Mouse (Mus musculus): Measurements from ENCODE around the gene Atp12a.
A peak's percentile ranks its signal among the peaks of the same experiment; 100 is the strongest.

Gene Atp12a

GRCm38 (mm10) chr14:56364711-56365237, at the start of gene Atp12a:
Atp12a (plus strand) TSS chr14:56365068.
- no peak for DNase-seq (ENCODE audit: low spot score)

GRCm38 (mm10) chr14:56315519-56315918, 49.3 kb upstream of the Atp12a start:
- no peak for DNase-seq (ENCODE audit: low spot score)

DNA sequence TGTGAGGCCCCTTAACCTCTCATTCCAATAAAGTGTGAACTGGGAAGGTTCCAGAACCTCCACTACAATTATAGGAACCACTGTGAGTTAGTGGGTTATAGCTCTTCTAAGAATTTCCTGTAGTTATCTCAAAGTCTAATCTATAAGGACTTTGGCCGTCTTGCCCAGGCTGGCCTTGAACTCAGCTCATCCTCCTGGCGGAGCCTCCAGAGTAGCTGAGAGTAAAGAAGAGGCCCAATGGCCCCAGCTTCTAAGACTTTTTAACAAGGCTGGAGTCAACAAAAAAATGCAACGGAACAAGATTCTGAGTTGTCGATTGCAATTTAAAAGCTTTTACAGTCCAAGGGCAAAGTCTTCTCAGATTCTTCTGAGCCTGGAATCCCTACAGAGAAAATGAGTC, 48.5 kb upstream of the Atp12a start:
- no peak for DNase-seq (ENCODE audit: low spot score)

GRCm38 (mm10) chr14:56322982-56323381, 41.9 kb upstream of the Atp12a start:
- no peak for DNase-seq (ENCODE audit: low spot score)

DNA sequence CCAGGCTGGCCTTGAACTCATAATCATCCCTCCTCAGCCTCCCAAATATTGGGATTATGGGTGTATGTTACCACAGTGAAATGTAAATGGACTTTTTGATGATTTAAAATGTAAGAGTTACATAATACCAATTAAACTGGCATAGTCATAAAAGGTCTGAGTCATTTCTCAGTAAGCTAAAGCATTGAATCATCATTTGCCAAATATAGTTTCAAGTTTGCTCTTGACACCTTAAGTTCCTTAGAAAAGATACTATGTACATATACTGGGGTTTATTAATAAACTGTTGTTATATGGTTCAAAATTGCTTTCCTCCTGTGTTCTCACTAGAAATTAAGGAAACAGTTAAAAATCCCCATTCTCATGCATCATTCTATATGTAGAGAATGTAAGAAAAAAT, 39.8 kb upstream of the Atp12a start:
- no peak for DNase-seq (ENCODE audit: low spot score)

DNA sequence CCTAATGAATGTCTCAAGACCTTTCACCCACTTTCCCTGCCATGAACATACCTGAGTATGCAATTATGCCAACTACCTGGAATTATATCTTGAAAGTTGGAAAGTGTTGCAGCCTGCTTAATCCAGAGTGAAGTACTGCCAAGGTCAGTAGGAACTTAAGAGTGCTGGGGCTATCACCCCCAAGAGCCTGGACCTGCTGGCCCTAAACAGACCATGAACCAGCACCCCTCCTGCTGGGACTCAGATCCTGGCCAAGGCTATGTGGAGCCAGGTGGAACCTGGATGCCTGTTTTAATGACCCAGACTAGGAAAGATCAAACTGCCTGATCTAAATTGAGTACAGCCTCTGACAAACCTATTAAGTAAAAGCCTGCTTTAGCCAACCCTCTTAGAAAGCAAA, 31.2 kb upstream of the Atp12a start:
- DNase-seq (ENCODE audit: low spot score) = no peak

- DNase-seq (ENCODE audit: low spot score) = no peak
Measured at GRCm38 (mm10) chr14:56334437-56334836, 30.4 kb upstream of the Atp12a start.

DNA sequence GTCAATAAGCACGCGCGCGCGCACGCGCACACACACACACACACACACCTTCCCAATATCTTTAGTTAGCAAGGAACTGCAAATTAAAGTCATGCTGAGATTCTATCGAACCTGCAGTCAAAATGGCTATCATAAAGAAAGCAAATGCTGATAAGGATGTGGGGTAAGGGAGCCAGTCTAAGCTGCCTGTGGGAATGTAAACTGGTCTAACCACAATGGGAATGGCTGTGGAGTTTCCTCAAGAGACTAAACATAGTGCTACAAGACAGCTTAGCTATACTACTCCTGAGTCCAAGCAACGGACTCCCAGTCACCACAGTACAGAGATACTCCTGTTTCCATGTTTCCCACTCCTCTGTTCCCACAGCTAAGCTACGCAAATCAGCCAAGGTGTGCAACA, 28.8 kb upstream of the Atp12a start:
- DNase-seq (ENCODE audit: low spot score) = no peak

DNA sequence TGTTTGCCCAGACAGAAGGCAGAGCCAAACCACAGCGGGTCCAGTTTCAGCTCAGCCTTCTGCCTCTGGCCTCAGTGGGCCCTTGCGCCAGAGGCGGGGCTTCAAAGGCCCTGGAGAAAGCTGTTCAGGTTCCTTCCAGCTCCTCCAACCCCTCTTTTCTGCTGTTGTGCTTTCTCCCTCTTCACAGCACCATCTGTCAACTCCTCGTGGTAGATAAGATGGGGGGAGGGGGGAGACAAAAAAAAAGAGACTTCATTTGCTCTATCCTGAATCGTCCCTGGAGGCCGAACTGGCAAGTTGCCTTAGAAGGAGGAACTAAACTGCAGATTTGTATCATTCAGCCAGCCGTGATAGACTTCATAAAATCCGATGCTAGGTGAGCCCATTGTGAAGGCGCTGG, 27.8 kb upstream of the Atp12a start:
- DNase-seq (ENCODE audit: low spot score) = no peak

DNA sequence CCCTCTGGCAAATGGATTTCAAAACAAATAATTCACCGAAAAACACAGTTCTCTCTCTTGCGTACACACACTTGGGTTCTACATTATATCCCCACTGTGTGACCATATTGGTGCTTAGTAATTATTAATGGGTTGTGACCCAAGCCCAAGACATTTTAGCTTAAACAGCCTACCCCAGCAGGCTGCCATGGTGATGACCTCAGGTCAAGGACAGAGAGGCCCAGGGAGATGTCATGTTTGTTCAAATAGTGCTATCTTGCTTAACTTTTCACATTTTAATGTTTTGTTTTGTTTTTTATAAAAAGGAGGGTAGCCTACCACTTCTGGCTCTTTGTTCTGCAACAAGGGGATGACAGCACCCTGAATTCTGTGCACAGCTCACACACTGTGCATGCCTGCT, 27.2 kb upstream of the Atp12a start:
- no peak for DNase-seq (ENCODE audit: low spot score)

DNA sequence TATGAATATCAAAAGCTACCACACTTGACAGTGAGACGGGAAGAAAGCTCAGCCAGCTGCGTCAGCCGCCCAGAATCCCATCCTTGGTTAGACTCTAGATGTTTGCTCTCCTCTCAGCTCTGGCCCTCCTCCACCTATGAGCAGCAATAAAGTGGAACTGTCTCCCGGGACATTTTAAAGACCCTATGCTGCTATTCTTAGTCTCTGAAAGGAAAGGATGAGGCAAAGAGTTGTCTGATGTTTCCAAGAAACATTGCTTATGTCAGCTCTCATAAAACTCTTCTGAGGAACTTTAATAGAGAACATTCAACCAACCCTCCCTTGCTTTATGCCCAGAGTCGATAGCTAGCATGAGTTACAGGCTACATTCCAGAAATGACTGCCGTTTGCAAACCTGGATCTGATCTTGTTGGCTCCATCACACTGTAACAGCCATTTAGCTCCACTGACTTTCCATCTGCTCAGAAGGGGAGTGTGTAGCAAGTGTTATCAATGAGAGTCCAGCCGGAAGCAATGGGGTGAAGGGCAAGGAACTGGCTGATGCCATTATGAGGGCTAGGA, 25.9 kb upstream of the Atp12a start:
- DNase-seq (ENCODE audit: low spot score) = no peak

- no peak for DNase-seq (ENCODE audit: low spot score)
Measured at GRCm38 (mm10) chr14:56348704-56349103, 16.2 kb upstream of the Atp12a start.

DNA sequence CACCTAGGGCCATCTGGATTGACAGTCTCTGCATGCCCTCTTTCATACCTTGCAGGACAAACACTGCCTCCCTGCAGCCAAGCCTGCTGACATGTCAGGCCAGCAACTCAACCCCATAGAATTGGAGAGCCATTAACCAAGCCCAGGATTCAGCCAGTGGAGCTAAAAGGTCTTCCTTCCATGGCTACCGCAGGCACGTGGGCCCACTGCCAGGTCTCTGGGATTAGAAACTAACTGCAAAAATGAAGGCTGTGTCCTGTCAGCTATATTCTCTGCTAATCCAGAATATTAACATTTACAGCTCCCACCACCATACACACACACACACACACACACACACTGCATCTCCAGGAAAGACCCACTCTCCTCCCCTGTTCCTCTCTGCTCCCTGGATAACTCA, 15.3 kb upstream of the Atp12a start:
- DNase-seq (ENCODE audit: low spot score) = no peak

DNA sequence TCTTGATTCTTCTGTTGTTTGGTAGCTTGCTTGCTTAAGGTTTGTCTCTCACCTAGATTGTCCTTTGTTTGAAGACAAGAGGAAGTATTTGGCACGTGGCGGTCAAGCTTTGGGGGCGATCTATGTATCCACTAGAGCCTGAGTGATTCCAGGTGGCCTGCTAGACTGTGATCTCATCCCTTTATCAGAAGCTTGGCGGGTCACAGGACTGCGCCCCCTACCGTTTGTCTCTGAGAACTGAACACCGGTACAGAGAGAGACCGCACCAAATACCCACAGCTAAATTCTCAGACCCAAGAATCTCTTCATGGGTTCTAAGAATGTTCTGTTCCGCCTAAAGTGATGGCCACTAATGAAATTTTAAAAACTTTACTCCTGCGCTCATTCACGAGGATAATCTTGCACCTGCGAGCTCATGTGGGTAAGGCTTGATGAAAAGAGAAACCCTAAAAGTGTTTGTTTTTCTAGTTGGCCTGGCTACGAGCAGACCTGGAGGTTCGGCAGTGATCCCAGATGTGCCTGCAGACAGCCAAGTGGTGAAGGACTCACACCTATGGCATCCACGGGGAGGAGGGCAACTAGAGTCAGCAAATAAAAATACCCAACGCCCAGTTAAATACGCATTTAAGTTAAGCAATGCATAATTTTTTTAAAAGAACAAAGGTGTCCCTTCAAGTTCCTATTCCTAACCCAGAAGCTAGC, 12.8 kb upstream of the Atp12a start:
- no peak for DNase-seq (ENCODE audit: low spot score)

GRCm38 (mm10) chr14:56354803-56355202, 10.1 kb upstream of the Atp12a start:
- DNase-seq (ENCODE audit: low spot score) = no peak

GRCm38 (mm10) chr14:56355396-56355795, 9.5 kb upstream of the Atp12a start:
- DNase-seq (ENCODE audit: low spot score) = no peak

DNA sequence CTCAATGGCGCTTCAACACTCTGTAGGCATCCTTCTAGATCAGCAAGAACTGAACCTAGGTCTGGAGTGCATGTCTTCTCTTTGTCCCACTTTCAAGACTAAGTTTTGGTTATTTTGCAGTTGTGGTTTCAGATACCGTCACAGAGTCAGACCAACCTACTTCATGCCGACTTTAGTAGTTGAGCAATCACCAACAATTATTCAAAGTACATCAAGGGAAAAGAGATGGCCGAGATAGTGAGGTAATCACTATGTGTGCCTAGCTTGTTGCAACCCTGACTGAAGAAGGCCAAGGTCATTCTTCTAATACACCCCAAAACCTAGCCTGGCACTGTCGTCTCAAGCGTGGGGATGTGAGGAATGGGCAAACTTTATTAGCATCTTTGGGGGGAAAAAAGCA, 8.7 kb upstream of the Atp12a start:
- no peak for DNase-seq (ENCODE audit: low spot score)

DNA sequence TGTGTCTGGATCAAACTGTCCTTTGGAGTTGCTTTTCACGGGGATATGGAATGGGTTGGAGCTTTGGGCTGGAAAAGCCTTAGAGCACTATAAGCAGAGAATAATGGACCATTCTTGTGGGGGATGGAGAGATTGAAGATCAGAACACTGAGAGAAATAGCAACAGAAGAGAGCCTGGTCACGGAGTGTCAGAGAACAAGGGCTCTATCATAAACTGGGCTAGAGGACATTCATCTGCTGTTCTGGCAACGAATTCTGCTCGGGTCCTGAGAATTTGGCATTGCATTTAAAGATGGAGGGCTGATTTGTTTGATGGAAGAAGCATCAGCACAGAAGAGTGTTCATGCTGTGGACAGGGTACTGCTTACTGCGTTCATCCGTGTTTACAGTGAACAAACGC, 6.4 kb upstream of the Atp12a start:
- DNase-seq (ENCODE audit: low spot score) = no peak

DNA sequence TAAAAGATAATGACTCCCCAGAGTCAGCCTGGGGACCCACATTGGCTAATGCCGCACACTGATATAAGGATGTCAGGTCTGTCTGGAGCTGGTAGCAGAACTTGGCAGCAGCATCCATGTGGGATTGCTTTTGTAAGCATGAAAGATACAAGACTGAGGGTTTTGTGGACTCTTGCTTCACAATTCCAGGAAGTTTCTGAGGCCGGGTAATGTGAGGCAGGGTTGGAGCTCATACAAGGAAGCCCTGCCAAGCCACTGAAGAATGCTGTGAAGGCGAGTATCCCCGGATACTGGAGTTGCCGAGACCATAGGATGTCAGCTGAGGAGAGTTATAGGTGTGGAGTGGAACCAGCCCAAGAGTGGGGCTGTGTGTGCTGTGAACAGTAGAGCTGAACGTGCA, 5.7 kb upstream of the Atp12a start:
- DNase-seq (ENCODE audit: low spot score) = no peak

DNA sequence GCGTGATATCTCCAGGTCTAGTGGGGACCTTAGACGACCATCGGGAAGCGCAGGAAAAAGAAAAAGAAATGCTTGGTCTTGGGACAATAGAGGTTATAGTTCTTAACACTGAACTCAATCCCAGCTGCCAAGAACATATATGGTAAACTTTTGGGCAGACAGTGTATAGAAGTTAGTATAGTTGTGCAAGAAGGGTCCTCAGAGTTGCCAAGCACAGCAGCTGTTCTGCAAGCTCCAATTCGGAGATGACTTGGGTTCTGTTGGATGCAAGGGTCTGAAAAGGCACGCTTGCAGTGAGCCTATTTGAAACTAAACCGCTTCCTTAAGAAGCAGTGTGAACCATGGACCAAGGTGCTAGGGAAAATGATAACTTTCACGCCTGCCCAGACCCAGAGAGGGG, 424 bp downstream of the Atp12a start:
- no peak for DNase-seq (ENCODE audit: low spot score)

- DNase-seq (ENCODE audit: low spot score) = no peak
Measured at GRCm38 (mm10) chr14:56366712-56367111, 1.8 kb downstream of the Atp12a start.

- DNase-seq (ENCODE audit: low spot score) = no peak
Measured at GRCm38 (mm10) chr14:56368834-56369233, 4.0 kb downstream of the Atp12a start.

GRCm38 (mm10) chr14:56375731-56376130, 10.9 kb downstream of the Atp12a start:
- DNase-seq (ENCODE audit: low spot score) = peak; percentile 58

DNA sequence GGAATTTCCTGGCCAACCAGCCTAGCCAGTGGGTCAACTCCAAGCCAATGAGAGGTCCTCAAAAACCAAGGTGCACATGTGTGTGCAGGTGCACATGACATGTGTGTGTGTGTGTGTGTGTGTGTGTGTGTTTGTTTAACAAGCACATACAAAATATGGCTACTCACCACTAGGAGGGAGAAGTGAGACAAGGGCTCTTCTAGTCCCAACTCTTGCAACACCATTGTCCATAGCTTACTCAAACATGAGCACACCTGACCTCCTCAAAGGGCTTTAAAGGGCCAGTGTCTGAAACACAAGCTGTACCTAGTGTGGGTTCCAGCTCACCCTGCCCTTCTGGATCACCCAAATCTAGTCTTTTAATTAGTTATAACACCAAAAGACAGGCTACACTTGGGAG, 12.9 kb downstream of the Atp12a start:
- no peak for DNase-seq (ENCODE audit: low spot score)
